Mouse (Mus musculus) lung, adult 2 months (tissue): ENCODE results near the gene Eloa.
"Not testable (repeated sequence)": the region's sequence is repeated elsewhere in the genome, so short reads cannot be mapped to it uniquely, and the experiment has no call there.

Experiments
- CTCF ChIP-seq: fragments of 200-500 bp; IDR thresholded peaks from 2 replicates; pipeline ENCODE4 v1.5.1; 2011; ENCODE audit warnings: mild to moderate bottlenecking, low read length, control low read depth; ENCODE audit not compliant: insufficient read depth
- POLR2A ChIP-seq: fragments of 200-500 bp; IDR thresholded peaks from 2 replicates; pipeline ENCODE4 v1.6.1; 2011; ENCODE audit warnings: low read depth, mild to moderate bottlenecking, control low read depth, low read length, borderline replicate concordance; ENCODE audit errors: extremely low read depth

DNA sequence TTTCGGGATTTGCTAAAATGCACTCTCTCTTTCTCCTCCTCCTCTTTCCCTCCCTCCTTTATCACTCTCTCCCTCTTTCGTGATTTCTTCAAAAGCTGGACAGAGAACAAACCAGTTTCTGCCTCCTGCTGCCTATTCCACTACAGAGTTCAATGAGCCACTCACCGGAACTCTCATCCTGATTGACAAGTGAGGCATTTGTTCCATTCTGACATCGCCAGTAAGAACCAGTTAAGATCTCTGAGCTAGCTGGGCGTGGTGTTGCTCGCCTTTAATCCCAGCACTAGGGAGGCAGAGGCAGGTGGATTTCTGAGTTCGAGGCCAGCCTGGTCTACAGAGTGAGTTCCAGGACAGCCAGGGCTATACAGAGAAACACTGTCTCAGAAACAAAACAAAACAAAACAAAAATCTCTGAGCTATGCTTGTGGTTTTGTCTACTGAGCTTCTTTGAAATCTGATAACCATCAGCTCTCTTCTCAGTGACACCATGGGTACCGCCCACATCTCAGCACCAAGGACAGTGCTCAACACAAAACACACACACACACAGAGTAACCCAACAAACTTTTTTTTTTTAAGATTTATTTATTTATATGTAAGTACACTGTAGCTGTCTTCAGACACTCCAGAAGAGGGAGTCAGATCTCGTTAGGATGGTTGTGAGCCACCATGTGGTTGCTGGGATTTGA is 38.4 kb upstream of the Eloa start:
- not testable (repeated sequence) for TF ChIP-seq CTCF, POLR2A
